Mouse (Mus musculus) heart, postnatal 0 days (tissue): ENCODE measurements around the gene Hectd2.

ENCODE experiments used
- CTCF ChIP-seq: IDR thresholded peaks from 2 replicates; pipeline ENCODE4 v1.5.1; 2016; ENCODE audit warnings: antibody characterized with exemption, control low read depth, low read depth
- EP300 ChIP-seq: IDR thresholded peaks from 2 replicates; pipeline ENCODE4 v1.6.1; 2016; ENCODE audit warnings: antibody characterized with exemption, low read depth

DNA sequence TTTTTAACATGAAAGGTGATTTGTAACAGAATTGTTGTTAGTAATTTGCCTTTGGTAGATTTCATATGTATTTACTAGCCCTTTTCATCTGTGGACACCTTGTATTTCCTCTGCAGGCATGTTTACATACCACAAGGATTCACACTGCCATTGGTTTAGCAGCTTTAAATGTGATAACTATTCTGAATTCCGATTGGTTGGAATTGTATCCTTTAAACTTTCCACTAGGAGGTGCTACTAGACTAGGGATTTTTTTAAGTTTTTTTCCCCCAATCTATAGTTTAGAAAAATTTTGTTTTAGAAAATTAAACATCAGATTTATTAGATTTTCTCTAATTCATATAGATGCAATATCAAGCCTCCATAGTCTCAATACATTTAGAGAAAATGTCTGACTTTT, 51.8 kb downstream of the Hectd2 start:
- no peak for TF ChIP-seq EP300
- peak; percentile 51 for TF ChIP-seq CTCF
